Mouse (Mus musculus) C2C12 (cell line): ENCODE results near the gene Foxo1. TPM values are rescaled to one million over a fixed set of nuclear protein-coding genes. Genes with fewer than 3 reads are reported as not detected.

ENCODE experiments used
- H3K27me3 ChIP-seq: one replicate; pipeline ENCODE4 v1.6.1; 2011; ENCODE audit not compliant: control insufficient read depth, insufficient read depth, insufficient read length
- H3K36me3 ChIP-seq: one replicate; pipeline ENCODE4 v1.6.1; 2011; ENCODE audit not compliant: control insufficient read depth, insufficient read depth
- H3K4me3 ChIP-seq: one replicate; pipeline ENCODE4 v1.5.1; 2011; ENCODE audit warnings: mild to moderate bottlenecking, control low read depth; ENCODE audit not compliant: poor library complexity, insufficient read depth, severe bottlenecking
- H3K79me2 ChIP-seq: one replicate; pipeline ENCODE4 v1.6.1; 2011; ENCODE audit not compliant: control insufficient read depth, insufficient read depth
- H3K79me3 ChIP-seq: one replicate; pipeline ENCODE4 v1.6.1; 2011; ENCODE audit warnings: low read depth, control low read depth
- H3ac ChIP-seq: one replicate; pipeline ENCODE3; 2011; ENCODE audit warnings: low read depth; ENCODE audit not compliant: control insufficient read depth, insufficient read length
- CEBPB ChIP-seq: IDR thresholded peaks from one replicate; pipeline ENCODE4 v1.6.1; 2011; ENCODE audit warnings: low read depth, mild to moderate bottlenecking, control low read depth, moderate library complexity
- CTCF ChIP-seq: IDR thresholded peaks from one replicate; pipeline ENCODE4 v1.5.1; 2011; ENCODE audit not compliant: control insufficient read depth, insufficient read depth, insufficient read length
- FOSL1 ChIP-seq: IDR thresholded peaks from one replicate; pipeline ENCODE4 v1.8.0; 2011; ENCODE audit warnings: mild to moderate bottlenecking, low read length; ENCODE audit not compliant: poor library complexity, insufficient read depth, severe bottlenecking
- MAX ChIP-seq: IDR thresholded peaks from one replicate; pipeline ENCODE4 v1.6.1; 2011; ENCODE audit warnings: mild to moderate bottlenecking, control low read depth
- MYOD1 ChIP-seq: IDR thresholded peaks from one replicate; pipeline ENCODE4 v1.6.1; 2011; ENCODE audit warnings: low read depth; ENCODE audit not compliant: control insufficient read depth, insufficient read length
- MYOG ChIP-seq: IDR thresholded peaks from one replicate; pipeline ENCODE4 v1.6.1; 2011; ENCODE audit not compliant: control insufficient read depth, insufficient read length; ENCODE audit errors: extremely low read depth
- USF1 ChIP-seq: IDR thresholded peaks from one replicate; pipeline ENCODE4 v1.6.1; 2011; ENCODE audit warnings: low read depth, mild to moderate bottlenecking, control low read depth, moderate library complexity
- polyA plus RNA-seq: library from polyadenylated mRNA; unstranded; fragments of >200 nt; fragmentation: generic; extraction: Trizol; gene quantifications from one replicate; pipeline ENCODE4 v1.2.1, GENCODE M21; 2012; ENCODE audit warnings: missing spikeins

Foxo1 gene
- polyA plus RNA-seq, 1 experiment: 5.9 TPM

- Histone ChIP-seq H3K4me3 (no peak overlapping the region), H3K79me3 (no peaks in the 10 kb centered on the region), H3K36me3 (no peaks in the 10 kb centered on the region), H3K27me3 (no peaks in the 10 kb centered on the region), H3ac (no peak overlapping the region), H3K79me2 (no peaks in the 10 kb centered on the region)
- TF ChIP-seq MAX (no peak), USF1 (no peak)
Observed at GRCm38 (mm10) chr3:52391897-52392296, 123.8 kb downstream of the Foxo1 start.

GRCm38 (mm10) chr3:52392521-52392920 is 124.4 kb downstream of the Foxo1 start:
- Histone ChIP-seq H3K79me2 (no peaks in the 10 kb centered on the region), H3K27me3 (no peaks in the 10 kb centered on the region), H3K36me3 (no peaks in the 10 kb centered on the region), H3K79me3 (no peaks in the 10 kb centered on the region), H3K4me3 (no peak overlapping the region), H3ac (no peak overlapping the region)
- TF ChIP-seq CTCF (no peak), MYOD1 (no peak)

GRCm38 (mm10) chr3:52393171-52393570 is 125.0 kb downstream of the Foxo1 start:
- Histone ChIP-seq H3K79me2 (no peaks in the 10 kb centered on the region), H3K27me3 (no peaks in the 10 kb centered on the region), H3ac (no peak overlapping the region), H3K79me3 (no peaks in the 10 kb centered on the region), H3K4me3 (no peak overlapping the region), H3K36me3 (no peaks in the 10 kb centered on the region)
- TF ChIP-seq USF1: no peak
- peak; percentile 71 for TF ChIP-seq MYOD1
- no peak for TF ChIP-seq MYOG

- no peaks in the 10 kb centered on the region for H3K36me3 ChIP-seq
- H3ac ChIP-seq: no peak overlapping the region
- TF ChIP-seq CTCF (no peak), MYOD1 (no peak), USF1 (no peak), MYOG (no peak)
- H3K4me3 ChIP-seq: no peak overlapping the region
- H3K27me3 ChIP-seq: no peaks in the 10 kb centered on the region
- H3K79me3 ChIP-seq: no peaks in the 10 kb centered on the region
- H3K79me2 ChIP-seq: no peaks in the 10 kb centered on the region
Observed at GRCm38 (mm10) chr3:52396121-52396731, 128.1 kb downstream of the Foxo1 start.

- no peaks in the 10 kb centered on the region for H3K27me3 ChIP-seq
- TF ChIP-seq MYOG (no peak), MAX (no peak), CTCF (no peak), USF1 (no peak)
- no peaks in the 10 kb centered on the region for H3K79me3 ChIP-seq
- H3K4me3 ChIP-seq: no peak overlapping the region
- H3ac ChIP-seq: no peak overlapping the region
- no peaks in the 10 kb centered on the region for H3K36me3 ChIP-seq
- no peaks in the 10 kb centered on the region for H3K79me2 ChIP-seq
Observed at GRCm38 (mm10) chr3:52396951-52397615, 128.9 kb downstream of the Foxo1 start.

- no peaks in the 10 kb centered on the region for H3K27me3 ChIP-seq
- H3K79me2 ChIP-seq: no peaks in the 10 kb centered on the region
- TF ChIP-seq MYOG: no peak
- no peak for TF ChIP-seq CEBPB
- no peak for TF ChIP-seq USF1
- TF ChIP-seq MAX: no peak
- no peak for TF ChIP-seq FOSL1
- TF ChIP-seq CTCF: no peak
- TF ChIP-seq MYOD1: no peak
- no peak overlapping the region for H3ac ChIP-seq
- no peaks in the 10 kb centered on the region for H3K36me3 ChIP-seq
- H3K4me3 ChIP-seq: no peak overlapping the region
- no peaks in the 10 kb centered on the region for H3K79me3 ChIP-seq
Observed at GRCm38 (mm10) chr3:52397961-52398360, 129.8 kb downstream of the Foxo1 start.
